ENCODE assay signal across 16 mouse cellular contexts in the genomic region with DNA sequence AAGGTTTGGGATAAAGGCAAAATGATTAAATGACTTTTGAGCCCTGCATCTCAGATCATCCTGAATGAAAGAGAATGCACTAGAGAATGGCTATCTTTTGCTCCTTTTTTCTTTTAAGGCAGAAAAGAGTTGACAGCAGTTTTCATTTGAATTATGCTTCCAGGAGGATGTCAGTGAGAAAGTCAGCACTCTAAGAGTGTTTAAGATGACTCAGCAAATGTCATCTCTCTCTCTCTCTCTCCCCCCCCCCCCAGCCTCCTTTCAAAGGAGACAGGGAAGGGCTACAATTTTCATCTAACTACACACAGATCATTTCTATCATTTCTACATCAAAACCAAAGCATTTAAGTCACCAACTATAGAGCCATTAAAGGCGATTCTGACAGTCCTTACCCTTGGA.
"Had no signal": no experiment of that assay in that cellular context is flagged by ENCODE, and none has a peak within 500 bp of the region (broad histone marks: within the 10 kb centered on the region; RNA-seq: fewer than 3 reads in every experiment).

No protein-coding gene starts in this region.

- H3K4me3 ChIP-seq: neural tube, embryonic 13.5 days; neural tube, embryonic 15.5 days; stomach, embryonic 15.5 days had no signal

- H3K36me3 ChIP-seq: neural tube, embryonic 13.5 days; neural tube, embryonic 15.5 days; stomach, embryonic 15.5 days had no signal

- DNase-seq: retina, postnatal 1 day; right cerebral cortex, adult 18-20 months; right cerebral cortex, postnatal 14 days; right cerebral cortex, postnatal 25 days; right cerebral cortex, postnatal 4 days; spleen, adult 18-20 months; thymus, adult 18-20 months; thymus, adult 2 months; thymus, postnatal 14 days; thymus, postnatal 25 days; thymus, postnatal 36 days; thymus, postnatal 4 days had no signal

- H3K27ac ChIP-seq: neural tube, embryonic 13.5 days; neural tube, embryonic 15.5 days; stomach, embryonic 15.5 days; stomach, postnatal 0 days had no signal

- H3K9me3 ChIP-seq: neural tube, embryonic 13.5 days; neural tube, embryonic 15.5 days; stomach, embryonic 15.5 days had no signal

- H3K27me3 ChIP-seq: neural tube, embryonic 13.5 days; neural tube, embryonic 15.5 days; stomach, embryonic 15.5 days had no signal

- H3K9ac ChIP-seq: neural tube, embryonic 13.5 days; neural tube, embryonic 15.5 days; stomach, embryonic 15.5 days had no signal

- H3K4me2 ChIP-seq: neural tube, embryonic 13.5 days; neural tube, embryonic 15.5 days; stomach, embryonic 15.5 days had no signal
